Mouse (Mus musculus): ENCODE measurements around the gene Hs6st1.
"Not testable (repeated sequence)": the region's sequence is repeated elsewhere in the genome, so short reads cannot be mapped to it uniquely, and the experiment has no call there.

Gene Hs6st1

GRCm38 (mm10) chr1:36068076-36068475 lies at the start of gene Hs6st1:
TSS of gene Hs6st1 (plus strand) at chr1:36068400.
- DNase-seq = peak; percentile 93

- no peak for DNase-seq
Measured at GRCm38 (mm10) chr1:36018617-36019016, 49.6 kb upstream of the Hs6st1 start.

- DNase-seq = no peak
Measured at GRCm38 (mm10) chr1:36019161-36019560, 49.0 kb upstream of the Hs6st1 start.

- DNase-seq = no peak
Measured at GRCm38 (mm10) chr1:36020315-36020714, 47.9 kb upstream of the Hs6st1 start.

GRCm38 (mm10) chr1:36030421-36030821 lies 37.8 kb upstream of the Hs6st1 start:
- DNase-seq = no peak

- no peak for DNase-seq
Measured at GRCm38 (mm10) chr1:36038769-36039168, 29.4 kb upstream of the Hs6st1 start.

- DNase-seq = no peak
Measured at GRCm38 (mm10) chr1:36042072-36042471, 26.1 kb upstream of the Hs6st1 start.

GRCm38 (mm10) chr1:36043793-36044192 lies 24.4 kb upstream of the Hs6st1 start:
- not testable (repeated sequence) for DNase-seq

- no peak for DNase-seq
Measured at GRCm38 (mm10) chr1:36044288-36044687, 23.9 kb upstream of the Hs6st1 start.

- DNase-seq = no peak
Measured at GRCm38 (mm10) chr1:36052672-36053071, 15.5 kb upstream of the Hs6st1 start.

- no peak for DNase-seq
Measured at GRCm38 (mm10) chr1:36053566-36053965, 14.6 kb upstream of the Hs6st1 start.

- no peak for DNase-seq
Measured at GRCm38 (mm10) chr1:36054182-36054966, 13.8 kb upstream of the Hs6st1 start.

GRCm38 (mm10) chr1:36054967-36055357 lies 13.2 kb upstream of the Hs6st1 start:
- DNase-seq = no peak

GRCm38 (mm10) chr1:36059351-36059750 lies 8.8 kb upstream of the Hs6st1 start:
- DNase-seq = no peak

GRCm38 (mm10) chr1:36059959-36060953 lies 7.9 kb upstream of the Hs6st1 start:
- no peak for DNase-seq

- no peak for DNase-seq
Measured at GRCm38 (mm10) chr1:36061211-36061915, 6.8 kb upstream of the Hs6st1 start.

GRCm38 (mm10) chr1:36062088-36062805 lies 6.0 kb upstream of the Hs6st1 start:
- no peak for DNase-seq

GRCm38 (mm10) chr1:36062826-36063640 lies 5.2 kb upstream of the Hs6st1 start:
- no peak for DNase-seq

- DNase-seq = no peak
Measured at GRCm38 (mm10) chr1:36063641-36063955, 4.6 kb upstream of the Hs6st1 start.

GRCm38 (mm10) chr1:36064223-36064622 lies 4.0 kb upstream of the Hs6st1 start:
- no peak for DNase-seq
